Mouse (Mus musculus) MEL (cell line): Measurements from ENCODE around the gene Med27. TPM values are rescaled to one million over a fixed set of nuclear protein-coding genes. Genes with fewer than 3 reads are reported as not detected.

Source experiments
- DNase-seq: peaks from one replicate; pipeline ENCODE4 v3.0.0; 2011; ENCODE audit warnings: low read depth, low spot score
- H3K27ac ChIP-seq: 2 replicates; pipeline ENCODE4 v1.5.1; 2012; ENCODE audit warnings: low read depth, mild to moderate bottlenecking, control low read depth, low read length, moderate library complexity; ENCODE audit not compliant: control insufficient read depth
- H3K27me3 ChIP-seq, 2 experiments: fragments of 150-350 bp in 1 of 2; sonication (generic) in 1 of 2; 2 replicates each; pipeline ENCODE4 v1.6.1; 2012; ENCODE audit warnings: low read length in 2 of 2, mild to moderate bottlenecking in 2 of 2, improper control_type of control experiment in 1 of 2, moderate library complexity in 1 of 2; ENCODE audit not compliant: insufficient read depth in 2 of 2, control insufficient read depth in 1 of 2
- H3K36me3 ChIP-seq, 2 experiments: 2 replicates each; pipeline ENCODE4 v1.6.1; 2012 to 2014; ENCODE audit warnings: low read length in 2 of 2, improper control_type of control experiment in 1 of 2, inconsistent platforms in 1 of 2, mild to moderate bottlenecking in 1 of 2; ENCODE audit not compliant: insufficient read depth in 2 of 2, control insufficient read depth in 1 of 2
- H3K4me1 ChIP-seq, 2 experiments: fragments of 150-350 bp in 1 of 2; sonication (generic) in 1 of 2; 2 replicates each; pipeline ENCODE4 v1.6.1; 2012; ENCODE audit warnings: low read length in 2 of 2, improper control_type of control experiment in 1 of 2, mild to moderate bottlenecking in 1 of 2; ENCODE audit not compliant: insufficient read depth in 2 of 2, control insufficient read depth in 1 of 2
- H3K4me3 ChIP-seq, 2 experiments: fragments of 150-350 bp in 1 of 2; sonication (generic) in 1 of 2; 2 replicates each; pipeline ENCODE4 v1.5.1; 2012; ENCODE audit warnings: low read depth in 2 of 2, low read length in 2 of 2, mild to moderate bottlenecking in 2 of 2, moderate library complexity in 2 of 2, control low read depth in 1 of 2, improper control_type of control experiment in 1 of 2; ENCODE audit not compliant: control insufficient read depth in 1 of 2, insufficient read depth in 1 of 2
- H3K79me2 ChIP-seq: 2 replicates; pipeline ENCODE4 v1.6.1; 2012; ENCODE audit warnings: mild to moderate bottlenecking, low read length, moderate library complexity; ENCODE audit not compliant: control insufficient read depth, poor library complexity, insufficient read depth
- H3K9ac ChIP-seq: 2 replicates; pipeline ENCODE4 v1.6.1; 2012; ENCODE audit warnings: low read depth, mild to moderate bottlenecking, control low read depth, low read length, moderate library complexity; ENCODE audit not compliant: control insufficient read depth, poor library complexity, severe bottlenecking
- H3K9me3 ChIP-seq: fragments of 150-350 bp; sonication (generic); replicated peaks from 2 replicates; pipeline ENCODE4 v1.6.1; 2012; ENCODE audit warnings: mild to moderate bottlenecking, low read length, improper control_type of control experiment, moderate library complexity; ENCODE audit not compliant: insufficient read depth
- BHLHE40 ChIP-seq: IDR thresholded peaks from 2 replicates; pipeline ENCODE4 v1.6.1; 2012; ENCODE audit warnings: low read depth, mild to moderate bottlenecking, inconsistent platforms, low read length, improper control_type of control experiment, borderline replicate concordance
- CHD1 ChIP-seq: IDR thresholded peaks from 2 replicates; pipeline ENCODE4 v1.6.1; 2012; ENCODE audit warnings: low read depth, mild to moderate bottlenecking, inconsistent platforms, low read length, improper control_type of control experiment
- CHD2 ChIP-seq: IDR thresholded peaks from 2 replicates; pipeline ENCODE4 v1.6.1; 2011; ENCODE audit warnings: low read length, improper control_type of control experiment
- CTCF ChIP-seq, 3 experiments: IDR thresholded peaks in 2 of 3; conservative IDR thresholded peaks in 1 of 3; 2 replicates each; pipeline ENCODE4 v1.5.1; 2011 to 2012; ENCODE audit warnings: low read length in 3 of 3, low read depth in 2 of 3, mild to moderate bottlenecking in 2 of 3, improper control_type of control experiment in 1 of 3, inconsistent platforms in 1 of 3, mixed read lengths in 1 of 3, moderate library complexity in 1 of 3; ENCODE audit not compliant: control insufficient read depth in 1 of 3, insufficient read depth in 1 of 3, poor library complexity in 1 of 3, severe bottlenecking in 1 of 3
- E2F4 ChIP-seq: IDR thresholded peaks from 2 replicates; pipeline ENCODE4 v1.6.1; 2011; ENCODE audit warnings: low read depth, low read length, improper control_type of control experiment, borderline replicate concordance
- ETS1 ChIP-seq: IDR thresholded peaks from 2 replicates; pipeline ENCODE4 v1.6.1; 2012; ENCODE audit warnings: low read depth, mild to moderate bottlenecking, inconsistent platforms, low read length, improper control_type of control experiment, moderate library complexity
- GATA1 ChIP-seq: IDR thresholded peaks from 2 replicates; pipeline ENCODE4 v1.6.1; 2011; ENCODE audit warnings: low read depth, low read length, improper control_type of control experiment
- KAT2A ChIP-seq: conservative IDR thresholded peaks from 2 replicates; pipeline ENCODE4 v1.6.1; 2012; ENCODE audit warnings: low read depth, low read length, improper control_type of control experiment, inconsistent platforms
- MAX ChIP-seq: IDR thresholded peaks from 2 replicates; pipeline ENCODE4 v1.6.1; 2011; ENCODE audit warnings: low read length, improper control_type of control experiment
- MAZ ChIP-seq: IDR thresholded peaks from 2 replicates; pipeline ENCODE4 v1.6.1; 2012; ENCODE audit warnings: low read depth, mild to moderate bottlenecking, inconsistent platforms, low read length, improper control_type of control experiment
- MXI1 ChIP-seq: IDR thresholded peaks from 2 replicates; pipeline ENCODE4 v1.6.1; 2011; ENCODE audit warnings: mild to moderate bottlenecking, low read depth, low read length, improper control_type of control experiment
- NELFE ChIP-seq: IDR thresholded peaks from 2 replicates; pipeline ENCODE4 v1.6.1; 2011; ENCODE audit warnings: low read depth, low read length, improper control_type of control experiment
- NRF1 ChIP-seq: IDR thresholded peaks from 2 replicates; pipeline ENCODE4 v1.6.1; 2014; ENCODE audit warnings: low read depth, mild to moderate bottlenecking, inconsistent platforms, low read length, improper control_type of control experiment, moderate library complexity; ENCODE audit not compliant: poor library complexity, insufficient read depth, severe bottlenecking
- POLR2AphosphoS2 ChIP-seq: IDR thresholded peaks from 2 replicates; pipeline ENCODE4 v1.6.1; 2011; ENCODE audit warnings: low read length, improper control_type of control experiment
- POLR2AphosphoS5 ChIP-seq: IDR thresholded peaks from 2 replicates; pipeline ENCODE4 v1.6.1; 2012; ENCODE audit warnings: low read depth, borderline replicate concordance, mild to moderate bottlenecking, inconsistent platforms, low read length, moderate library complexity, mixed read lengths
- RAD21 ChIP-seq: IDR thresholded peaks from 2 replicates; pipeline ENCODE4 v1.6.1; 2011; ENCODE audit warnings: mild to moderate bottlenecking, low read depth, low read length, improper control_type of control experiment
- RCOR1 ChIP-seq: IDR thresholded peaks from 2 replicates; pipeline ENCODE4 v1.6.1; 2012; ENCODE audit warnings: low read depth, mild to moderate bottlenecking, inconsistent platforms, low read length, improper control_type of control experiment
- SMC3 ChIP-seq: IDR thresholded peaks from 2 replicates; pipeline ENCODE4 v1.6.1; 2011; ENCODE audit warnings: low read depth, low read length, improper control_type of control experiment
- TAL1 ChIP-seq: IDR thresholded peaks from 2 replicates; pipeline ENCODE4 v1.6.1; 2012; ENCODE audit warnings: mild to moderate bottlenecking, inconsistent platforms, low read length, moderate library complexity, mixed read lengths
- TBP ChIP-seq: IDR thresholded peaks from 2 replicates; pipeline ENCODE4 v1.8.0; 2011; ENCODE audit warnings: low read depth, low read length, improper control_type of control experiment
- TCF12 ChIP-seq: IDR thresholded peaks from 2 replicates; pipeline ENCODE4 v1.6.1; 2014; ENCODE audit warnings: low read depth, mild to moderate bottlenecking, inconsistent platforms, low read length, improper control_type of control experiment, moderate library complexity
- UBTF ChIP-seq: IDR thresholded peaks from 2 replicates; pipeline ENCODE4 v1.6.1; 2012; ENCODE audit warnings: low read depth, mild to moderate bottlenecking, inconsistent platforms, low read length, improper control_type of control experiment, moderate library complexity, borderline replicate concordance; ENCODE audit not compliant: insufficient read depth
- USF2 ChIP-seq, 2 experiments: IDR thresholded peaks; 2 replicates each; pipeline ENCODE4 v1.6.1; 2011 to 2012; ENCODE audit warnings: improper control_type of control experiment in 2 of 2, low read length in 2 of 2, borderline replicate concordance in 1 of 2, inconsistent platforms in 1 of 2, low read depth in 1 of 2, mild to moderate bottlenecking in 1 of 2; ENCODE audit not compliant: insufficient read depth in 1 of 2
- ZC3H11A ChIP-seq: IDR thresholded peaks from 2 replicates; pipeline ENCODE4 v1.6.1; 2012; ENCODE audit warnings: low read depth, mild to moderate bottlenecking, inconsistent platforms, low read length, improper control_type of control experiment
- ZNF384 ChIP-seq: IDR thresholded peaks from 2 replicates; pipeline ENCODE4 v1.6.1; 2012; ENCODE audit warnings: low read depth, mild to moderate bottlenecking, inconsistent platforms, low read length, improper control_type of control experiment
- polyA plus RNA-seq, 2 experiments: library from polyadenylated mRNA; stranded (reverse) in 1 of 2; unstranded in 1 of 2; fragments of >175 nt in 1 of 2; fragments of >200 nt in 1 of 2; gene quantifications; 2 replicates each; pipeline versions ENCODE4 v1.2.1 to v1.2.4; 2012; ENCODE audit warnings: low replicate concordance in 2 of 2, low read depth in 1 of 2; ENCODE audit not compliant: insufficient read length in 2 of 2, insufficient read depth in 1 of 2, missing spikeins in 1 of 2
- total RNA-seq: library from RNA; depleted of rRNA; stranded (reverse); fragments of 300-350 nt; gene quantifications from 2 replicates; pipeline ENCODE4 v1.2.3, GENCODE M21; 2012

Gene Med27
- total and polyA plus RNA-seq, 3 experiments, result 46.3 to 46.9 TPM; not detected in 1

DNA sequence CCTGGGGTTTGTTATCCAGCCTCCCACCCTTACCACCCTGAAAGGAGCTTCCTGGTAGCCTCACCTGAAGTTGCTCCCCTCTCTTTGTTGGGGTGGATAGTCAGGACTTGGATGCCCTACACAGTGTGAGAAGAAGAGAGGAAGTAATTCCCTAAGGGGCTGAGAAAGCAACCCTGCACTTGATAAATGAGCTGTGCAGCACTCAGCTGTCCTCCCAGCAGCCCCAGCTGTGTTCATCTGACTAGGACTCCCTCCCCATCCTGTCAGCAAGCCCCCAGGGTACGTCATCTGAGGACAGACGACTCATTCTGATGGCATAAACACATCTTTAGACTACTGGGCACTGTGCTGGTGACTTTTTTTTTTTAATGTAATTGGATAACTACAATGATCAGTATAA is 127.3 kb downstream of the Med27 start:
- H3K79me2 ChIP-seq, result no peaks in the 10 kb centered on the region
- H3K9me3 ChIP-seq, result no peaks in the 10 kb centered on the region
- H3K4me1 ChIP-seq, result peaks cover 3 to 7% of the 10 kb centered on the region in 2 experiments; a peak in 3 of 4 replicates
- peaks cover 0 to 3% of the 10 kb centered on the region in 2 experiments; a peak in 2 of 4 replicates for H3K36me3 ChIP-seq
- H3K9ac ChIP-seq, result no peak overlapping the region
- DNase-seq, result no peak
- no peaks in the 10 kb centered on the region for H3K27me3 ChIP-seq
- no peak overlapping the region for H3K27ac ChIP-seq
- TF ChIP-seq NELFE, result no peak
- TF ChIP-seq POLR2AphosphoS2, result no peak
- no peak for TF ChIP-seq ZC3H11A
- no peak for TF ChIP-seq MAZ
- no peak for TF ChIP-seq USF2 (IDR thresholded peaks at IDR 0.05; ENCODE audit: borderline replicate concordance in 1 of 2, insufficient read depth in 1 of 2, low read depth in 1 of 2, low read length in 2 of 2)
- H3K4me3 ChIP-seq, result no peak overlapping the region

DNA sequence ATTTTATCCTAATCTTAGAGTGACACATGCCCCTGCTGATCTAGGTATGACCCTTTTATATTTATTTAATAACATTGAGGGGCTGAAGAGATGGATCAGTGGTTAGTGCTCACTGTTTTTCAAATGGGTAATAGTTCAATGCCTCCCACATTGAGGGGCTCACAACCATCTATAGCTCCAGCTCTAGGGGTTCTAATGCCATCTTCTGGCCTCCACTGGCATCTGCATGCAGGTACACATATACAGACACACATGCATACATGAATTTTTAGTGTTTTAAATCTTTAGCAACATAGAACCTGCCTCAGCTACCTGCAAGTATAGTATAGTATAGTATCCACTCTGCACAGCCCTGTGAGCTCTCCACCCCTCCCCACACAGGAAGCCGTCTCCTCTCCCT is 130.1 kb downstream of the Med27 start:
- peaks cover 3 to 4% of the 10 kb centered on the region in 2 experiments; a peak in 3 of 4 replicates for H3K4me1 ChIP-seq
- H3K27ac ChIP-seq, result no peak overlapping the region
- H3K9ac ChIP-seq, result no peak overlapping the region
- TF ChIP-seq SMC3, result peak; percentile 39
- no peak for TF ChIP-seq TBP
- peak; percentile 27 to 37 (median 28); a peak in 3 of 6 replicates for TF ChIP-seq CTCF (IDR thresholded peaks at IDR 0.05 in 2 of 3, conservative IDR thresholded peaks at IDR 0.05 in 1 of 3; ENCODE audit: control insufficient read depth in 1 of 3, insufficient read depth in 1 of 3, low read depth in 2 of 3, low read length in 3 of 3, poor library complexity in 1 of 3, severe bottlenecking in 1 of 3)
- TF ChIP-seq ZC3H11A, result 0 out of 2 replicates have a peak, but pooled peaks have one; percentile 11
- peak; percentile 42 for TF ChIP-seq RAD21
- no peak for DNase-seq
- H3K9me3 ChIP-seq, result no peaks in the 10 kb centered on the region
- H3K79me2 ChIP-seq, result no peaks in the 10 kb centered on the region
- H3K4me3 ChIP-seq, result no peak overlapping the region
- peaks cover 0 to 3% of the 10 kb centered on the region in 2 experiments; a peak in 2 of 4 replicates for H3K36me3 ChIP-seq
- H3K27me3 ChIP-seq, result no peaks in the 10 kb centered on the region

DNA sequence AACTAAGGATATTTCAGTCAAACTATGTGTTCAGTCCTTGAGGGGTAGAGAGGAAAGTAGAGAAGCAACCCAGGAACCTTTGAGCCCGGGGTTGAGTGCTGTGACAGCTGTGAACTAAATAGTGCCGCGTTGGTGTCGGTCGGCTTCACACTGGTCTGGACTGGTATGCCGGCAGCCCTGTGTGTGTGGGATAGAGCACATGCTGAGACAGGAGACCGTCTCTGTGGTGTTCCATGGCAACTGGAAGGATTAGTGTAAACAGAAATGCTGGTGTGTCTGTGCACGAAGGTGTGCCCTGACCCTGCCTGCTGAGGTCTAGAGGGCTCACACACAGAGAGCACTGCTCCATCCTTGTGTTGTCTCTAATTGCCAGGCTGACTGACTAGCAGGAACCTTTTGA is 135.2 kb downstream of the Med27 start:
- Histone ChIP-seq H3K36me3 (no peaks in the 10 kb centered on the region), H3K9me3 (no peaks in the 10 kb centered on the region), H3K9ac (no peak overlapping the region), H3K27me3 (no peaks in the 10 kb centered on the region), H3K27ac (no peak overlapping the region), H3K4me1 (no peaks in the 10 kb centered on the region), H3K79me2 (no peaks in the 10 kb centered on the region), H3K4me3 (no peak overlapping the region)
- TF ChIP-seq ZNF384 (no peak), RCOR1 (no peak), KAT2A (no peak), TBP (no peak), POLR2AphosphoS2 (no peak), MAX (no peak), CHD2 (no peak), NRF1 (no peak), TAL1 (no peak), POLR2AphosphoS5 (no peak), E2F4 (no peak), CHD1 (no peak), ETS1 (no peak), MXI1 (no peak), BHLHE40 (no peak), GATA1 (no peak), ZC3H11A (no peak), TCF12 (no peak), UBTF (no peak), RAD21 (no peak)
- no peak for DNase-seq
